Mouse (Mus musculus) G1E (cell line): Measurements from ENCODE around the gene Kcnj11.

ENCODE experiments used
- CTCF ChIP-seq: IDR thresholded peaks from 2 replicates; pipeline ENCODE4 v1.5.1; 2012; ENCODE audit warnings: low read depth, low read length, inconsistent platforms, mixed read lengths
- GATA1 ChIP-seq: IDR thresholded peaks from 2 replicates; pipeline ENCODE4 v1.6.1; 2012; ENCODE audit warnings: borderline replicate concordance, low read length, inconsistent platforms, mixed read lengths
- TAL1 ChIP-seq: conservative IDR thresholded peaks from 2 replicates; pipeline ENCODE4 v1.6.1; 2012; ENCODE audit warnings: low read depth, low read length, inconsistent platforms, mixed read lengths

DNA sequence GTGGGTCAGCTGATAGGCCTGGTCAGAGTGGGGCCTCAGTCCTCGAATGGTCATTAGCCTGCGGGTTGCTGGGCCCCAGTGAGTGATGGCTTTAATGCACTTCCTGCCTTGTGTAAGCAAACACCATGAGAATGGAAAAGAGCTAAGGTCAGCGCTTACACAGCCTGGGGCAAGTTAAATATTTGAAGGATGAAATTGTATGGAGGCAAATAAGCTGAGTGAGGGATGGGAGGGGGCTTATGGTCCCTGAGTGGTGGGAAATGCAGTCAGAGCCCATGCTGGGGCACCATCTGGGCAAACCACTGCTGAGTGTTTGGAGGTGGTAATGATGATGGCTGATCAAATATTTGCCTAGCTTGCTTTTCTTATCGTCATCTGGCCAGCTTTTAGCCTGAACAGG lies 22.4 kb upstream of the Kcnj11 start:
- TF ChIP-seq CTCF (no peak), GATA1 (no peak), TAL1 (no peak)
